Mouse (Mus musculus): ENCODE results near the gene Ppp1r37. TPM values are rescaled to one million over a fixed set of nuclear protein-coding genes. Genes with fewer than 3 reads are reported as not detected.
A peak's percentile ranks its signal among the peaks of the same experiment; 100 is the strongest.
"Not testable (repeated sequence)": the region's sequence is repeated elsewhere in the genome, so short reads cannot be mapped to it uniquely, and the experiment has no call there.

Gene Ppp1r37
- polyA plus RNA-seq (2015; fragmentation: Nextera tagmentation; extraction: Ambion mirVana) = 21.9 and 23.9 TPM in 2 replicates

- no peaks in the 10 kb centered on the region for H3K27me3 ChIP-seq (ENCODE audit: insufficient read depth, low read length)
- peaks cover 37% of the 10 kb centered on the region for H3K4me1 ChIP-seq (ENCODE audit: insufficient read depth, low read length)
- H3K36me3 ChIP-seq (ENCODE audit: insufficient read depth, low read length) = peaks cover 19% of the 10 kb centered on the region
- peak within 1 kb of the TSS; percentile 99 for H3K4me3 ChIP-seq (ENCODE audit: low read length)
- ATAC-seq (ENCODE audit: low FRiP score, low TSS enrichment) = 0 out of 2 replicates have a peak, but pooled peaks have one; percentile 43
- H3K9ac ChIP-seq (replicated peaks; ENCODE audit: low read length) = peak within 1 kb of the TSS; percentile 96
- peak within 1 kb of the TSS; percentile 94 for H3K27ac ChIP-seq (ENCODE audit: low read length)
- H3K4me2 ChIP-seq (replicated peaks; ENCODE audit: low read depth, low read length) = peak within 1 kb of the TSS; percentile 81
- peaks cover 5% of the 10 kb centered on the region for H3K9me3 ChIP-seq (ENCODE audit: low read length)
- 1% methylated on average over 19 of the region's 19 CpGs for WGBS
Measured at GRCm38 (mm10) chr7:19562643-19563410, at the start of gene Ppp1r37. TSS of gene Ppp1r37 (minus strand) at chr7:19563076.

- 80% methylated on average over 5 of the region's 5 CpGs for WGBS
- ATAC-seq (ENCODE audit: low FRiP score, low TSS enrichment) = no peak
- no peak overlapping the region for H3K9ac ChIP-seq (replicated peaks; ENCODE audit: low read length)
- H3K27ac ChIP-seq (ENCODE audit: low read length) = no peak overlapping the region
- H3K4me2 ChIP-seq (replicated peaks; ENCODE audit: low read depth, low read length) = no peak overlapping the region
- H3K36me3 ChIP-seq (ENCODE audit: insufficient read depth, low read length) = peaks cover 12% of the 10 kb centered on the region; the same call in 1 of the 2 replicates
- H3K27me3 ChIP-seq (ENCODE audit: insufficient read depth, low read length) = no peaks in the 10 kb centered on the region
- no peak overlapping the region for H3K4me3 ChIP-seq (ENCODE audit: low read length)
- no peaks in the 10 kb centered on the region for H3K4me1 ChIP-seq (ENCODE audit: insufficient read depth, low read length)
- no peaks in the 10 kb centered on the region for H3K9me3 ChIP-seq (ENCODE audit: low read length)
Measured at GRCm38 (mm10) chr7:19610969-19611368, 48.1 kb upstream of the Ppp1r37 start.

DNA sequence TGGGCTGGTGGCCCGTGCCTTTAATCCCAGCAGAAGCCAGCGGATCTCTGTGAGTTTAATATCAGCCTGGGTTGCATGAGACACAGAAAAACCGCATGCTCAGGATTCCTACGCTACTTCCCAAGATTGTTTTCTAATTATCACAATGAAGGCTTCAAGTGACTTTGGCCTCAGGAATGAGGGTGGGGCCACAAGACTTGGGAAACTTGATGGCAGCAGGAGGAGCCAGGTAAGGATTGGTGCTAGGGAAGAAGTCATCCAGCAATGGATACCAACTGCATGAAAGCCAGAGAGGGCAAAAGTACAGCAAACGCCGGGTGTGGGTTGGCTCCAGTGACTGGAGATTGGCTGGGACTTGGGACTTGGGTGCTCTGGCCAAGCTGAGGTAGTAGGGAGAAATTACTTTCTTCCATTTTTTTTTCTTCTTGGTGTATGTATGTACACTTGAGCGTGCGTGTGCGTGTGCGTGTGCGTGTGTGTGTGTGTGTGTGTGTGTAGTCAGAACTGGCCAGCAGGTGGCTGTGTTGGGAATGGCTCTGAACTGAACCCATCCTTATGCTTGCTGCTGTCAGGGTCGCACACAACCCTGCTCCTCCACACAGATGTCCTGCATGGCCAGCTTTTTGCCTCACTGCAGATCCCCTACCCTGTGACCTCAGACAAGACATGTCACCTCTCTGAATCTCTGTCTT is 46.9 kb upstream of the Ppp1r37 start:
- Histone ChIP-seq H3K4me2 (replicated peaks; ENCODE audit: low read depth, low read length) (no peak overlapping the region), H3K4me3 (ENCODE audit: low read length) (no peak overlapping the region), H3K27ac (ENCODE audit: low read length) (no peak overlapping the region), H3K27me3 (ENCODE audit: insufficient read depth, low read length) (no peaks in the 10 kb centered on the region), H3K36me3 (ENCODE audit: insufficient read depth, low read length) (peaks cover 12% of the 10 kb centered on the region; the same call in 1 of the 2 replicates), H3K4me1 (ENCODE audit: insufficient read depth, low read length) (no peaks in the 10 kb centered on the region), H3K9ac (replicated peaks; ENCODE audit: low read length) (no peak overlapping the region), H3K9me3 (ENCODE audit: low read length) (no peaks in the 10 kb centered on the region)
- no peak for ATAC-seq (ENCODE audit: low FRiP score, low TSS enrichment)
- WGBS = 90% methylated on average over 12 of the region's 12 CpGs

DNA sequence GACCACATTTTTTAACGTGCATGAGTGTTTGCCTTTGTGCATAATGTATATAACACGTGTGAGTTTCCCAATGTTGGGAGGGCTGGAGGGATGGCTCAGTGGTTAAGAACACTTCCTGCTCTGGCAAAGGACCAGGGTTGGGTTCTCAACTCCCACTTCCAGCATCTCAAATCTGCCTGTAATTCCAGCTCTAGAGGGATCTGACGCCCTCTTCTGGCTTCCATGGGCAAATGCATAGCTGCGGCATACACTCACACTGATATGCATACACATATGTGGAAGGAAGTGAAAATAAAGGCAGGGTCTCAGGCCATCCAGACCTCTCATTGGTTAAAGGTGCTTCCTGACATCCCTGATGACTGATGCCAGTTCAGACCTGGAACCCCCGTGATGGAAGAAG is 44.4 kb upstream of the Ppp1r37 start:
- no peaks in the 10 kb centered on the region for H3K27me3 ChIP-seq (ENCODE audit: insufficient read depth, low read length)
- 77% methylated on average over 5 of the region's 5 CpGs for WGBS

DNA sequence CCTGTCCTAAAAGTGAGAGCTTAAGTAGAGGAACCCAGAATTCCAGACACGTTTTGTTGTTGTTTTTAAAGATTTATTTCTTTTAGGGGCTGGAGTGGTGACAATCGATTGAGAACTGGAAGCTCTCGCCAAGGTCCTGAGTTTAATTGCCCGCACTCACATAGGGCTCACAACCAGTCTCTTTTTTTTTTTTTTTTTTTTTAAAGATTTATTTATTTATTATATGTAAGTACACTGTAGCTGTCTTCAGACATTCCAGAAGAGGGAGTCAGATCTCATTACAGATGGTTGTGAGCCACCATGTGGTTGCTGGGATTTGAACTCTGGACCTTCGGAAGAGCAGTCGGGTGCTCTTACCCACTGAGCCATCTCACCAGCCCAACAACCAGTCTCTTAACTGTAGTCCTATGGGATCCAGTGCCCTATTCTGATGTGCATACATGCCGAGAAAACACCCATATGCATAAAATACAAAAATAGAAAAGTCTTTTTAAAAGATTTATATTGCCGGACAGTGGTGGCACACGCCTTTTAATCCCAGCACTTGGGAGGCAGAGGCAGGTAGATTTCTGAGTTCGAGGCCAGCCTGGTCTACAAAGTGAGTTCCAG is 41.8 kb upstream of the Ppp1r37 start:
- peak; percentile 2; the same call in 1 of the 2 replicates for ATAC-seq (ENCODE audit: low FRiP score, low TSS enrichment)
- not testable (repeated sequence) for H3K9me3 ChIP-seq (ENCODE audit: low read length); H3K27me3 ChIP-seq (ENCODE audit: insufficient read depth, low read length)
- Histone ChIP-seq H3K9ac (replicated peaks; ENCODE audit: low read length) (peak overlapping the region; percentile 97; the same call in 1 of the 2 replicates), H3K36me3 (ENCODE audit: insufficient read depth, low read length) (peaks cover 23% of the 10 kb centered on the region), H3K4me2 (replicated peaks; ENCODE audit: low read depth, low read length) (peak overlapping the region; percentile 82), H3K4me3 (ENCODE audit: low read length) (peak overlapping the region; percentile 100), H3K27ac (ENCODE audit: low read length) (peak overlapping the region; percentile 8; the same call in 1 of the 2 replicates), H3K4me1 (ENCODE audit: insufficient read depth, low read length) (peaks cover 17% of the 10 kb centered on the region)
- WGBS = 57% methylated on average over 10 of the region's 10 CpGs

More for the DNA sequence above, 44.4 kb upstream of the Ppp1r37 start:
- H3K9me3 ChIP-seq (ENCODE audit: low read length) = no peaks in the 10 kb centered on the region
- H3K4me1 ChIP-seq (ENCODE audit: insufficient read depth, low read length) = peaks cover 14% of the 10 kb centered on the region
- no peak overlapping the region for H3K4me3 ChIP-seq (ENCODE audit: low read length)
- no peak overlapping the region for H3K9ac ChIP-seq (replicated peaks; ENCODE audit: low read length)
- H3K4me2 ChIP-seq (replicated peaks; ENCODE audit: low read depth, low read length) = no peak overlapping the region
- H3K36me3 ChIP-seq (ENCODE audit: insufficient read depth, low read length) = peaks cover 14% of the 10 kb centered on the region
- H3K27ac ChIP-seq (ENCODE audit: low read length) = no peak overlapping the region
- ATAC-seq (ENCODE audit: low FRiP score, low TSS enrichment) = no peak

DNA sequence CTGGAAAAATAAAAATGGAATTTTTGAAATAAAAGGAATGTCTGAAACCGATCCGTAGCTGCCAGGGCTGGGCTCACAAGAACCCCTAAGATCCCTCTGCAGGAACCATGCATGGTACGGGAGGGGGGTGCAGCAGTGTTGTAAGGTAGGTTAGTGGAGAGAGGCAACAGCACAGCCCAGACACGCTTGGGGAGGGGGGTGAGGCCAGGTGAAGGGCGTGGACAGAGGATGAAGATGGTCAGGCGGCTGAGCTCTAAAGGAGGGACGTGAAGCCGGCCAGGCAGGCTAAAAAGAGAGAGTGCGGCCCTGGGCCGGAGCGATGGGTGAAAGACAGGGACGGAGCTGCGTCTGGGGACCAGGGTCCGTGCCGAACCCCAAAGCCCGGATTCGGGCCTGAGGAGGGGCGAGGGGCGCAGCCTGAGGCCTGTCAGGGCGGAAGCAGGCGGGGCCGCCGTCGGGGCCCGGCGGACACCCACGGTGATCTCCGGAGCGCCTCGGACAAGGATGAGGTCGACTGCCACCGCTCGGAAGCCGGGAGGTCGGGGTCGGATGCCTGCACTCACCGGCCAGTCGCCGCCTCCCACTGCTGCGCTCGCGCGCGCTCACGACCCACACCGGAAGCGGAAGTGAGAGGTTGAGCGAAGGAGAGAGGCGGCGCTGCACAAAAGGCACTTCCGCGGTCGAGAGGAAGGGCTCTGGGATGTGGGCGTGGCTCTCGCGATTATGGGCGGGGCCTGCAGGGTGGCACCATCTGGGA is 41.2 kb upstream of the Ppp1r37 start, which contains the start of gene Clasrp:
TSS of gene Clasrp (minus strand) at position 638 of the 757 bp plus-strand sequence.
- WGBS = under 1% methylated on average over 57 of the region's 57 CpGs

DNA sequence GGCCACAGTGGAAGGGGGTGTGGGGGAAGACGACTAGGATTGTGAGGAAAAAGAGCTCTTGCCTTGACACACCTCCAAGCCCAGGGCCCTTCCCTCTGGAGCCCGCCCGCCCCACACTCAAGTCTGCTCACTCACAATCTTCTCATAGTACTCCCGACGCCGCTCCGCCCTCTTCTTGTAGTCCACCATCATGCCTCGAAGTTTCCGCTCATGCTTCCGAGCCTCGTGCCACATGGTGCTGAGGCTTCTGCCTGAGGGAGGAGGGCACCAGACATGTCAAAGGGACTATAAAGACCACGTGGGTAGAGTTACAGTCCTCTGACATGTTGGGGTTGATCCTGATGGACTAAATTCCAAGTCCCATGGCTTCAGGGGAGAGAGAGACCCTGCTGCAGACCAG is 40.2 kb upstream of the Ppp1r37 start:
- Histone ChIP-seq H3K27ac (ENCODE audit: low read length) (no peak overlapping the region), H3K4me1 (ENCODE audit: insufficient read depth, low read length) (peaks cover 17% of the 10 kb centered on the region), H3K4me2 (replicated peaks; ENCODE audit: low read depth, low read length) (peak overlapping the region; percentile 82), H3K9ac (replicated peaks; ENCODE audit: low read length) (peak overlapping the region; percentile 97), H3K9me3 (ENCODE audit: low read length) (no peaks in the 10 kb centered on the region), H3K27me3 (ENCODE audit: insufficient read depth, low read length) (no peaks in the 10 kb centered on the region), H3K36me3 (ENCODE audit: insufficient read depth, low read length) (peaks cover 33% of the 10 kb centered on the region), H3K4me3 (ENCODE audit: low read length) (peak overlapping the region; percentile 100)
- WGBS = 75% methylated on average over 12 of the region's 12 CpGs
- no peak for ATAC-seq (ENCODE audit: low FRiP score, low TSS enrichment)

More for the DNA sequence above, 41.2 kb upstream of the Ppp1r37 start, which contains the start of gene Clasrp:
- H3K4me2 ChIP-seq (replicated peaks; ENCODE audit: low read depth, low read length) = peak within 1 kb of the TSS; percentile 82
- peak within 1 kb of the TSS; percentile 97 for H3K9ac ChIP-seq (replicated peaks; ENCODE audit: low read length)
- H3K4me1 ChIP-seq (ENCODE audit: insufficient read depth, low read length) = peaks cover 17% of the 10 kb centered on the region
- peak; percentile 95 for ATAC-seq (ENCODE audit: low FRiP score, low TSS enrichment)
- H3K9me3 ChIP-seq (ENCODE audit: low read length) = no peaks in the 10 kb centered on the region
- H3K36me3 ChIP-seq (ENCODE audit: insufficient read depth, low read length) = peaks cover 29% of the 10 kb centered on the region
- peak within 1 kb of the TSS; percentile 80 for H3K27ac ChIP-seq (ENCODE audit: low read length)
- peak within 1 kb of the TSS; percentile 100 for H3K4me3 ChIP-seq (ENCODE audit: low read length)
- H3K27me3 ChIP-seq (ENCODE audit: insufficient read depth, low read length) = no peaks in the 10 kb centered on the region

- Histone ChIP-seq H3K4me2 (replicated peaks; ENCODE audit: low read depth, low read length) (no peak overlapping the region), H3K4me3 (ENCODE audit: low read length) (no peak overlapping the region)
- 67% methylated on average over 5 of the region's 5 CpGs for WGBS
Measured at GRCm38 (mm10) chr7:19600562-19600961, 37.7 kb upstream of the Ppp1r37 start.

DNA sequence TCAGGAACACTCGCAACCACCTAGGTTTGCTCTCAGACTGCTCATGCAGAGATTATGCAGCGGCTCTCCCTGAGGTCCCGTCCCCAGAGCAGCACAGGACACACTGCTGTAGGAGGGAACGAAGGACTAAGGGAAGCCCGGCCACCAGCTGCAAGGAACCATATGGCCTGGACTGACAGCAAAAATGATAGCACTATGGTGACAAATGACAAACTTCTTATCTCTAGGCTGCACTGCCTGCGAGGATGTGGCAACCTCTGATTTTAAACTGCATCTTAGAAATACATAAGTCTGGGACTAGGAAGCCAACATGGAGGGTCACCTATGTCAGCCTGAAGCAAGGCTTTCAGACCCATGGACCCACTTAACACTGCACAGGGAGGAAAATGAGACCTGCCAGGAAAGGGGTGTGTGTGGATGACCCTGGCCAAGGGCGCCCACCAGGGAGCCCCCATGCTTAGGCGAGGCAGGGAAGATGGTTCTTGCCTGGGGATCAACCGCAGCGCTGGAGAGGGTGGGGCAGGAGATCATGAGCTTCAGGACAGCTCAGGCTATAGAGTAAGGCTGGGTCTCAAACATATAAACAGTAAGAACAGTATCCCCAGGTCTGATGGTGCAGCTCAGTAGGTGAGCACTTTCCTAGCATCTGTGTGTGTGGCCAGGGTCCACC is 30.3 kb upstream of the Ppp1r37 start:
- H3K4me2 ChIP-seq (replicated peaks; ENCODE audit: low read depth, low read length) = no peak overlapping the region
- H3K36me3 ChIP-seq (ENCODE audit: insufficient read depth, low read length) = peaks cover 63% of the 10 kb centered on the region
- H3K27ac ChIP-seq (ENCODE audit: low read length) = no peak overlapping the region
- no peak for ATAC-seq (ENCODE audit: low FRiP score, low TSS enrichment)
- H3K4me1 ChIP-seq (ENCODE audit: insufficient read depth, low read length) = no peaks in the 10 kb centered on the region
- no peak overlapping the region for H3K9ac ChIP-seq (replicated peaks; ENCODE audit: low read length)
- H3K9me3 ChIP-seq (ENCODE audit: low read length) = no peaks in the 10 kb centered on the region
- 85% methylated on average over 10 of the region's 10 CpGs for WGBS
- no peaks in the 10 kb centered on the region for H3K27me3 ChIP-seq (ENCODE audit: insufficient read depth, low read length)
- no peak overlapping the region for H3K4me3 ChIP-seq (ENCODE audit: low read length)

More at GRCm38 (mm10) chr7:19600562-19600961, 37.7 kb upstream of the Ppp1r37 start:
- no peak overlapping the region for H3K27ac ChIP-seq (ENCODE audit: low read length)
- no peak for ATAC-seq (ENCODE audit: low FRiP score, low TSS enrichment)
- peaks cover 17% of the 10 kb centered on the region for H3K4me1 ChIP-seq (ENCODE audit: insufficient read depth, low read length)
- H3K36me3 ChIP-seq (ENCODE audit: insufficient read depth, low read length) = peaks cover 37% of the 10 kb centered on the region
- H3K9ac ChIP-seq (replicated peaks; ENCODE audit: low read length) = no peak overlapping the region
- H3K9me3 ChIP-seq (ENCODE audit: low read length) = no peaks in the 10 kb centered on the region
- H3K27me3 ChIP-seq (ENCODE audit: insufficient read depth, low read length) = no peaks in the 10 kb centered on the region
